15 mouse cellular contexts compared by ENCODE assay signal in the genomic region with DNA sequence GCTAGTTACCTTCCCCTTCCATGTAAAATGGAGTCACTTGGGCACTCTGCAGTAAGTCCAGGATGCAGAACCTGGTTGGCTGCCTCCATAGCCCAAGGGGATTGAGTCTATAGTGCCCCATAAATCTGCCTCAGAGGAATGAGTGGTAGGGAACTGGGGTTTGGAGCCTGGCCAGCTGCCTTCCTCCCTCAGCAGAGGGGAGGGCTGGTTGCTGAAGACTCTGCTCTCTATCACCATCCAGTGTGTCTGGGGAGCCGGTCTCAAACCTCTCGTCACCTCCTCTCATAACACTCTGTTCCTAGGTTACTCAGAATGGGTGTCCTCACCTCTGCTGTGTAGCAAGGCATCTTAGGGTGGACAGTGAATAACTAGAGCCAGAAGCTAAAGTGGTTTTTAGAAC. TPM values are rescaled to one million over a fixed set of nuclear protein-coding genes. Genes with fewer than 3 reads are reported as not detected.
DNase-seq lines count a peak whose midpoint lies in the region; ATAC-seq and TF ChIP-seq lines count a peak whose summit lies in the region.
"Had no signal": no experiment of that assay in that cellular context is flagged by ENCODE, and none has a peak within 500 bp of the region (broad histone marks: within the 10 kb centered on the region; RNA-seq: fewer than 3 reads in every experiment).

No protein-coding gene starts in this region.

- DNase-seq in heart, postnatal 36 days, result no peak
- no peak for DNase-seq in testis, postnatal 14 days (ENCODE audit: low spot score)
- DNase-seq in gastrocnemius, postnatal 14 days, result no peak
- DNase-seq: cerebellum, postnatal 36 days; layer of hippocampus, adult 9-11 months; lung, postnatal 10 days had no signal

- no peaks in the 10 kb centered on the region for H3K9me3 ChIP-seq in heart, embryonic 14.5 days (ENCODE audit: control insufficient read depth, low read length)
- no peaks in the 10 kb centered on the region for H3K9me3 ChIP-seq in intestine, embryonic 15.5 days
- no peaks in the 10 kb centered on the region for H3K9me3 ChIP-seq in forebrain, embryonic 16.5 days (ENCODE audit: control insufficient read depth, low read length)
- H3K9me3 ChIP-seq: hindbrain, embryonic 13.5 days; limb, embryonic 15.5 days had no signal

- TF ChIP-seq CTCF in testis, adult 2 months (IDR thresholded peaks at IDR 0.05; ENCODE audit: control insufficient read depth, insufficient read depth, insufficient replicate concordance, low read depth, low read length), result 0 out of 2 replicates have a peak, but pooled peaks have one; percentile 2

- H3K27me3 ChIP-seq in heart, embryonic 14.5 days (ENCODE audit: control insufficient read depth, insufficient read depth, low read length), result no peaks in the 10 kb centered on the region
- no peaks in the 10 kb centered on the region for H3K27me3 ChIP-seq in testis, adult 2 months (ENCODE audit: control insufficient read depth, insufficient read depth, low read length)
- H3K27me3 ChIP-seq in intestine, embryonic 15.5 days (replicated peaks), result no peaks in the 10 kb centered on the region
- H3K27me3 ChIP-seq in forebrain, embryonic 16.5 days (replicated peaks; ENCODE audit: control insufficient read depth, insufficient read depth, low read length), result peaks cover 22% of the 10 kb centered on the region
- H3K27me3 ChIP-seq: limb, embryonic 15.5 days had no signal

- peak; percentile 88 for ATAC-seq in heart, embryonic 14.5 days (ENCODE audit: insufficient number of reproducible peaks, insufficient read depth, low FRiP score, low read depth)
- ATAC-seq in intestine, embryonic 15.5 days, result peak; percentile 22; the same call in 1 of the 2 replicates
- ATAC-seq in forebrain, embryonic 16.5 days, result no peak
- ATAC-seq: activated CD4-positive, CD25-positive, alpha-beta regulatory T cell, adult 4 months; midbrain, embryonic 16.5 days had no signal

- peak overlapping the region; percentile 60 to 89 for H3K27ac ChIP-seq in heart, embryonic 14.5 days (replicated peaks in 1 of 2; ENCODE audit: control insufficient read depth in 1 of 2, insufficient read depth in 1 of 2, low read depth in 2 of 2, low read length in 2 of 2)
- no peak overlapping the region for H3K27ac ChIP-seq in testis, adult 2 months (ENCODE audit: control insufficient read depth, insufficient read depth, low read depth, low read length)
- 0 out of 2 replicates have a peak overlapping the region, but pooled peaks have one; percentile 4 for H3K27ac ChIP-seq in intestine, embryonic 15.5 days
- H3K27ac ChIP-seq in forebrain, embryonic 16.5 days (ENCODE audit: low read length), result no peak overlapping the region
- H3K27ac ChIP-seq: hindbrain, embryonic 13.5 days; limb, embryonic 15.5 days had no signal

- TF ChIP-seq POLR2A in testis, adult 2 months (IDR thresholded peaks at IDR 0.05; ENCODE audit: control insufficient read depth, low read depth, low read length), result no peak

- intact Hi-C loops in heart, postnatal 36 days (cut with DNase I), result loop anchor here (5.0 kb wide), 1 partner anchor 79 kb away; no protein-coding TSS in a partner anchor
- intact Hi-C loops in gastrocnemius, postnatal 14 days (cut with DNase I; ENCODE audit: low total_unique reads), result no loop called here

- H3K9ac ChIP-seq in heart, embryonic 14.5 days (ENCODE audit: low read length), result no peak overlapping the region
- no peak overlapping the region for H3K9ac ChIP-seq in intestine, embryonic 15.5 days
- no peak overlapping the region for H3K9ac ChIP-seq in forebrain, embryonic 16.5 days (replicated peaks; ENCODE audit: low read depth, low read length)
- H3K9ac ChIP-seq: hindbrain, embryonic 13.5 days; limb, embryonic 15.5 days had no signal

- H3K4me3 ChIP-seq in heart, embryonic 14.5 days (ENCODE audit: control insufficient read depth in 1 of 2, insufficient read depth in 1 of 2, low read depth in 1 of 2, low read length in 2 of 2), result no peak overlapping the region
- no peak overlapping the region for H3K4me3 ChIP-seq in testis, adult 2 months (ENCODE audit: control insufficient read depth, low read depth, low read length)
- H3K4me3 ChIP-seq in intestine, embryonic 15.5 days (replicated peaks), result no peak overlapping the region
- no peak overlapping the region for H3K4me3 ChIP-seq in forebrain, embryonic 16.5 days (replicated peaks; ENCODE audit: low read length)
- H3K4me3 ChIP-seq: hindbrain, embryonic 13.5 days; limb, embryonic 15.5 days had no signal

- 21% methylated on average over 2 of the region's 2 CpGs for WGBS in heart, embryonic 14.5 days
- WGBS in intestine, embryonic 15.5 days, result 40% methylated on average over 2 of the region's 2 CpGs
- WGBS in forebrain, embryonic 16.5 days, result 95% methylated on average over 2 of the region's 2 CpGs

- H3K4me2 ChIP-seq in heart, embryonic 14.5 days (ENCODE audit: low read length), result no peak overlapping the region
- H3K4me2 ChIP-seq in intestine, embryonic 15.5 days (replicated peaks), result no peak overlapping the region
- no peak overlapping the region for H3K4me2 ChIP-seq in forebrain, embryonic 16.5 days (ENCODE audit: low read length)
- H3K4me2 ChIP-seq: hindbrain, embryonic 13.5 days; limb, embryonic 15.5 days had no signal

- peaks cover 3% of the 10 kb centered on the region; the same call in 1 of the 2 replicates for H3K36me3 ChIP-seq in heart, embryonic 14.5 days (ENCODE audit: control insufficient read depth, insufficient read depth, low read length)
- H3K36me3 ChIP-seq in testis, adult 2 months (ENCODE audit: control insufficient read depth, insufficient read depth, low read length), result no peaks in the 10 kb centered on the region
- H3K36me3 ChIP-seq in intestine, embryonic 15.5 days, result no peaks in the 10 kb centered on the region
- H3K36me3 ChIP-seq in forebrain, embryonic 16.5 days (ENCODE audit: control insufficient read depth, insufficient read depth), result no peaks in the 10 kb centered on the region
- H3K36me3 ChIP-seq: hindbrain, embryonic 13.5 days had no signal

- peaks cover 32 to 66% of the 10 kb centered on the region in 2 experiments for H3K4me1 ChIP-seq in heart, embryonic 14.5 days (ENCODE audit: control insufficient read depth in 2 of 2, insufficient read depth in 2 of 2, low read length in 2 of 2)
- H3K4me1 ChIP-seq in testis, adult 2 months (ENCODE audit: control insufficient read depth, insufficient read depth, low read length), result peaks cover 3% of the 10 kb centered on the region
- peaks cover 24% of the 10 kb centered on the region for H3K4me1 ChIP-seq in intestine, embryonic 15.5 days (replicated peaks)
- H3K4me1 ChIP-seq in forebrain, embryonic 16.5 days (replicated peaks; ENCODE audit: control insufficient read depth, insufficient read depth, low read length), result peaks cover 4% of the 10 kb centered on the region

RNA-seq across cellular contexts. Expression of gene Cdh3, which starts 5.9 kb away (rescaled TPM):
- polyA plus RNA-seq in heart, embryonic 14.5 days (2014; fragmentation: Nextera tagmentation; extraction: Ambion mirVana), result 9.2 and 15.0 TPM in 2 replicates
- total RNA-seq in heart, postnatal 36 days (2021), result 1 to 10 TPM in 1 of 2 experiments, under 1 TPM in 1; 0.81 to 1.2 TPM
- 1.2 and 1.3 TPM in 2 replicates for polyA plus RNA-seq in testis, adult 2 months (2012; rRNA removed)
- 16.2 and 17.5 TPM in 2 replicates for polyA plus RNA-seq in intestine, embryonic 15.5 days (2015; fragmentation: Nextera tagmentation; extraction: Ambion mirVana)
- total RNA-seq in gastrocnemius, postnatal 14 days (2021), result under 1 TPM; 0.16 to 0.29 TPM
- polyA plus RNA-seq in forebrain, embryonic 16.5 days (2015; fragmentation: Nextera tagmentation; extraction: Ambion mirVana), result 0.91 and 1.2 TPM in 2 replicates
- polyA plus RNA-seq: activated CD4-positive, CD25-positive, alpha-beta regulatory T cell, adult 4 months had no signal

RNA-seq across cellular contexts. Expression of gene 6030452D12Rik, which starts 16.3 kb away (rescaled TPM):
- polyA plus RNA-seq in heart, embryonic 14.5 days (2014; fragmentation: Nextera tagmentation; extraction: Ambion mirVana), result not detected in 2 replicates
- not detected for total RNA-seq in heart, postnatal 36 days (2021)
- polyA plus RNA-seq in testis, adult 2 months (2012; rRNA removed), result not detected in 2 replicates
- polyA plus RNA-seq in intestine, embryonic 15.5 days (2015; fragmentation: Nextera tagmentation; extraction: Ambion mirVana), result not detected in 2 replicates
- not detected for total RNA-seq in gastrocnemius, postnatal 14 days (2021)
- not detected in 2 replicates for polyA plus RNA-seq in forebrain, embryonic 16.5 days (2015; fragmentation: Nextera tagmentation; extraction: Ambion mirVana)
- polyA plus RNA-seq: activated CD4-positive, CD25-positive, alpha-beta regulatory T cell, adult 4 months; hindbrain, embryonic 13.5 days; limb, embryonic 15.5 days; midbrain, embryonic 16.5 days; thymus, postnatal 0 days had no signal

RNA-seq across cellular contexts. Expression of gene Gm10073, which starts 56.7 kb away (rescaled TPM):
- 7.3 and 9.3 TPM in 2 replicates for polyA plus RNA-seq in heart, embryonic 14.5 days (2014; fragmentation: Nextera tagmentation; extraction: Ambion mirVana)
- total RNA-seq in heart, postnatal 36 days (2021), result 100 to 1,000 TPM; 105 to 117 TPM
- 9.7 and 9.8 TPM in 2 replicates for polyA plus RNA-seq in testis, adult 2 months (2012; rRNA removed)
- polyA plus RNA-seq in intestine, embryonic 15.5 days (2015; fragmentation: Nextera tagmentation; extraction: Ambion mirVana), result 15.5 and 20.2 TPM in 2 replicates
- 100 to 1,000 TPM; 107 to 123 TPM for total RNA-seq in gastrocnemius, postnatal 14 days (2021)
- polyA plus RNA-seq in forebrain, embryonic 16.5 days (2015; fragmentation: Nextera tagmentation; extraction: Ambion mirVana), result 7.9 and 9.2 TPM in 2 replicates

Comparison
In these comparisons a context has a peak if more than half of its experiments do, and no peak if none do; other contexts are left out.
1. H3K27ac ChIP-seq: peak in heart, embryonic 14.5 days (2 of 2) and intestine, embryonic 15.5 days (single experiment); none in testis, adult 2 months (single experiment) and forebrain, embryonic 16.5 days (single experiment).